Mouse (Mus musculus): ENCODE measurements around the gene Chmp6.

Chmp6 gene

DNA sequence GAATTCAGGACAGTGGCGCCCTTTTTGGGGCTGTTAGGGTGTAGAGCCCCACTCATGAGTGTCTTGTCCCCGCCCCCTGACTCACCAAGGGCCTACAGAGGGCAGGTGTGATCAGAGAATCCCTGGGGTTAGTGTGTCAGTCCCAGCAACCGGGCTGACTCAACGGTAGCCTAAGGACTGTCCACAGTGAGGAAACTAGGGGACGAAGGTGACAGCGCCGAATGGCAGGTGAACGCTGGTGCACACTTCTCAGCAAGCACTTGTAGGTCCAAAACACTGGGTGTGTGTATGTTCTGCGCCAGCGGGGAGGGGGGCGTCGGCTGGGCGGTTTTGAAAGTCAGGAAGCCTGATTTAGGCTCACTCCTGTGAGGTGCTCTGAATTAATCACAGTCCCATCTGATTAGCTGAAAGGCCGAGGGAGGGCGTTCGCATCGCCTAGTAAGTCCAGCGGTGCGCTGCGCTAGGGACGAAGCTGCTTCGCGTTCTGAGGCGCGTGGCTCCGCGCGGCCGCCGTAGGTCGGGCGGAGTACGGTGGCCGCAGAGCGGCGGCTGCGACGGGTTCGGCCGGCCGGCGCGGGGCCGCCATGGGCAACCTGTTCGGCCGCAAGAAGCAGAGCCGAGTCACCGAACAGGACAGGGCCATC lies at the start of gene Chmp6:
Gene Chmp6 (plus strand): TSS at position 151 of the 644 bp plus-strand sequence.
- DNase-seq (ENCODE audit: low spot score) = peak; percentile 94

GRCm38 (mm10) chr11:119866837-119867236 lies 46.4 kb upstream of the Chmp6 start:
- no peak for DNase-seq (ENCODE audit: low spot score)

- DNase-seq (ENCODE audit: low spot score) = no peak
Measured at GRCm38 (mm10) chr11:119868138-119868537, 45.1 kb upstream of the Chmp6 start.

DNA sequence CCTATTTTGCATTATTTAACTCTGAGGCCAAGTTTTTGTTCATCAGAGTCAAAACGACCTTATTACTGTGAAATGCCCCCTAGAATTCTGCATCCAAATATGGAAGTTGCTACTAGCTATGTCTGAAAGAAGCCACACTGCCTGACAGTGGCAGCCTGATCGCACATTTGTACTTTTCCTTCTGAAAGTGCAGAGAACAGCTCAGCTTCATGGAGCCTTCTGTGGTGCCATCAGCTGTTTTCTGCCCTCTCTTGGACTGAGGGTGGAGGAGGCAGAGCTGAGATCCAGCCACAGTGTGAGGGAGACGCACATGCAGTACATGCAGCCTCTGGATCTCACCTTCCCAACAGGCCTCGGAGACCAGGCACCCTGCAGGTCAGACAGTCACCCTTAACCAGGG lies 44.7 kb upstream of the Chmp6 start:
- no peak for DNase-seq (ENCODE audit: low spot score)

DNA sequence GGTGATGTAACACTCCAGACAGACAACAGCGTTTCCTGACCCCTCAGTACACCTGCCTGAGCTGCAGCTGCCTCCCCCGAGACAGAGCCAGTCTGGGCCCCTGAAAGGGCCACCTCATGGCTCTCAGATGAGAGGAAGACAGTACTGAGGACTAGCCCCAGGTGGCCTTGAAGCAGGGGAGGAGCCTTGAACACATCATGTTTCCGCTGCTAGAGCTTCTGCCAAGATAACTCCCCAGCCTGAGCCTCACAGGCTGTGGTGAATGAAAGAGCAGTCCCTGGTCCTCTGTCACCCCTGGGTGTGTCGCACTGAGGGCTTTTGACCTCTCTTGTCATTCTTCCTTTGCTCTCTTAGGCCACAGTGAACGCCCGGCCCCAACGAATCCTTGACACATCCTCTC lies 42.1 kb upstream of the Chmp6 start:
- DNase-seq (ENCODE audit: low spot score) = no peak

DNA sequence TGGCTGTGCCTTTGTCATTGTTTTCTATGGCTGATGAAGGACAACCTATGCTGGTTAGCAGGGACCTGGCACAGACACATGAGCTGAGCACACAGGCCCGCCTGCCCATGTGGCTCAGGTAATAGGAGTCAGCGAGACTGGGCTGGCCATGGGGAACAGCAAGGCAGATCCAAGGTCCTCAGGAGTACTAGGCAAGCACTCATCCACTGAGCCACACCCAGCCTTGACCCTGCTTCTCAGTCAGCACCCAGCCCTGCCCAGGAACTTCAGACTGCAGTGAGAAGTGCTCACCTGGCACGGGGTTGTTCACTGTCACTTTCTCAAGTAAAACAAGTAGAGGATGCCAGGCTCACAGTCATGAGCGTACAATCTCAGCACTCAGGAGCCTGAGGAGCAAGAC lies 39.6 kb upstream of the Chmp6 start:
- DNase-seq (ENCODE audit: low spot score) = no peak

DNA sequence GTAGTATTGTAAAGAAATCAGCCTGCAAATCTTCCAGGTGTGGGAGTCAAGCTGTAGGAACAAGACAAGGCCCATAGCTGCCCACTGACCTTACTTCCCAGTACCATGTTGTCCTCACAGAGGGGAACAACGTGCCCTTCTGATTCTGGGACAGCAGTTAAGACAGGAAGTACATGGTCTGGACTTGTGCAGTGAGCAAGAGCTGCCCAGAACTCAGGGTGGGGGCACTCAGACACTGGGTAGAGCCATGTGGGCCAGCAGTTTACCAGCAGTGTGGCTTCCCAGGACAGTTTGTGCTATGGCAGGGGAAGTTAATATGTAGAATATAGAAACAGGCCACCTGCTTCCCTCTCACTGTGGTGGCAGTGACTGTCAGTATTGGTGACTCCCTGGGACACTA lies 38.4 kb upstream of the Chmp6 start:
- DNase-seq (ENCODE audit: low spot score) = no peak

GRCm38 (mm10) chr11:119875685-119876084 lies 37.6 kb upstream of the Chmp6 start:
- no peak for DNase-seq (ENCODE audit: low spot score)

GRCm38 (mm10) chr11:119877124-119877523 lies 36.1 kb upstream of the Chmp6 start:
- DNase-seq (ENCODE audit: low spot score) = no peak

DNA sequence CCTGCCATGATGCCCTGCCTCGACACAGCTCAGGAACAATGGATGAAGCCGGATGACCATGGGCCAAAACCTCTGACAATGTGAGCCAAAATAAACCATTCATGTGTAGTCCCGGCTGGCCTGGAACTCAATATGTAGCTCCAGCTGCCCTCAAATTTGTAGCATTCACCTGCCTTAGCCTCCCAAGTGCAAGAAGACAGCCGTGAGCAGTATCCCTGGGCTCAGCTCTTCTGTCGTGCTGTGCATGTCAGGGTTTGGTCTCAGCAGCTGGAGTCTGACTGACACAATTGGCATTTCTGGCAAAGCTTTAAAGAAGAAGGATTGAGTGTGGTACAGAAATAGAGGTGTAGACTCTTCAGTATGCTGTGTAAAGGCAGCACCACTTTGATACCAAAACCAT lies 33.7 kb upstream of the Chmp6 start:
- no peak for DNase-seq (ENCODE audit: low spot score)

DNA sequence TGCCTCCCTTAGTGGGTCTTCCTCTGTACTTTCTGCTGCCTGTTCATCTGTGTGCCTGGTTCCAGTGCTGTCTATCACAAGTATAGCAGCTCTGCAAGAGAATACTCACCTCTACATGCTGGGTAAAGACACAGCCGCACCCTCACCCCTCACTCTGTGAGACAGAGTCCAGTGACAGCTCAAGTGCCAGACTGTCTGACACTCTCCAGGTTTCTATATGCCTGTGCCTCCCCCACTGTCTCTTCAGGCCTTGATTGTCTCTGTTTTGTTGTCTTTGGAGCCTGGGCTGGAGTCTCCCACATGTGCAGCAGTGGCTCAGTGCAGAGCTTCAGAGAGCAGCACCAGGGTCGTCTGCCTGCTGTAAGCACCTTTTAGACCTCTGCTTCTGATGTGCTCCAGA lies 29.6 kb upstream of the Chmp6 start:
- no peak for DNase-seq (ENCODE audit: low spot score)

- no peak for DNase-seq (ENCODE audit: low spot score)
Measured at GRCm38 (mm10) chr11:119889966-119890365, 23.3 kb upstream of the Chmp6 start.

GRCm38 (mm10) chr11:119891601-119892215 lies 21.5 kb upstream of the Chmp6 start:
- no peak for DNase-seq (ENCODE audit: low spot score)

GRCm38 (mm10) chr11:119893667-119894236 lies 19.5 kb upstream of the Chmp6 start:
- DNase-seq (ENCODE audit: low spot score) = no peak

DNA sequence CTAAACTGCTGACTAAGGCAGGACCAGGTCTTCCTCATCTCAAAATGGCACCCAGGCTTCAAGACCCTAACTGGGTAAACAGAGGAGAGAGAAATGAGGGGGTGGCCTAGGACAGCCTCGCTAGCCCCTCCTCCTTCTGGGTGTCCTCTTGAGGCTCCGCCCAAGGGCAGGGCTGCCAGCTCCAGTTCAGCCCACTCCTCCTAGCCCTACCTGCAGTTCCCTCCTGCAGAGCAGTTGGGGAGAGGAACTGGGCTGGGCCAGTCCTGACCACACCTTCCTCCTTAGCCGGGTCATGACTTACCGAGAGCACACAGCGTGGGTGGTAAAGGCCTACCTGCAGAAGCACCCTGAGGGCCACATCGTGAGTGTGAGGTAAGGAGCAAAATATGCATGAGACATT lies 18.6 kb upstream of the Chmp6 start:
- no peak for DNase-seq (ENCODE audit: low spot score)

- no peak for DNase-seq (ENCODE audit: low spot score)
Measured at GRCm38 (mm10) chr11:119897041-119897440, 16.2 kb upstream of the Chmp6 start.

DNA sequence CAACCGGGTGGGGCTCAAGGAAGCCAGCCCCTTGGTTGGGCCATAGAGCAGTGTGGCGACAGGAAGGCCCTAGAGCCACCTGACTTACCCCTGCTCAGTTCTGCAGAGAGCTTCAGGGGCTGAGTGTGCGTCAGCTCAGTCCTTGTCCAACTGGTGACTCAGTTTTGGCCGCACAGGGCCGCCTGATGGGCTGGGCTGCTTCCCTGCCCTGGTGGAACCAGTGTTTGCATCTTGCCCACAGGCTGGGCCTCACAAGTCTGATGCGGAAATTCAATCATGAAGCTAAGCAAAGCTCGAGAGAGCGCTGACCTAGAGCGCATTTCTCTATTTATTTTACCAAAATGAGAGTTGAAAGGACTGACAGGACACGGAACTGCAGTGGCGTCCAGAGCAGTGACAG lies 14.3 kb upstream of the Chmp6 start:
- DNase-seq (ENCODE audit: low spot score) = no peak

GRCm38 (mm10) chr11:119901174-119901573 lies 12.1 kb upstream of the Chmp6 start:
- DNase-seq (ENCODE audit: low spot score) = no peak

DNA sequence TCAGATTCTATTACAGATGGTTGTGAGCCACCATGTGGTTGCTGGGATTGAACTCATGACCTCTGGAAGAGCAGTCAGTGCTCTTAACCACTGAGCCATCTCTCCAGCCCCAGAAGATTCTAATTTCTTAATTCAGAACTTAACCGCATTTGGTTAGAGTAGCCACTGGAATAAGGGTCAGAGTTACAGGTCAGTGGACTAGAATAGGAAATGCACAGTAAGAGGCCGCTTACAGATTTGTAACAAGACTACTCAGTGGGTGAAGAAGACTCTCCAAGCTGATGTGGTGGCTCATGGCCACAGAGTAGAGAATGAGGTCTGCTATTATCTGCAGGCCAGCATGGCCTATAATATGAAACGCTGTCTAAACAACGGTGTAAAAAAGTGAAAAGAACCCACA lies 10.3 kb upstream of the Chmp6 start:
- no peak for DNase-seq (ENCODE audit: low spot score)

- DNase-seq (ENCODE audit: low spot score) = no peak
Measured at GRCm38 (mm10) chr11:119904621-119905286, 8.5 kb upstream of the Chmp6 start.

- DNase-seq (ENCODE audit: low spot score) = no peak
Measured at GRCm38 (mm10) chr11:119905794-119906193, 7.4 kb upstream of the Chmp6 start.

DNA sequence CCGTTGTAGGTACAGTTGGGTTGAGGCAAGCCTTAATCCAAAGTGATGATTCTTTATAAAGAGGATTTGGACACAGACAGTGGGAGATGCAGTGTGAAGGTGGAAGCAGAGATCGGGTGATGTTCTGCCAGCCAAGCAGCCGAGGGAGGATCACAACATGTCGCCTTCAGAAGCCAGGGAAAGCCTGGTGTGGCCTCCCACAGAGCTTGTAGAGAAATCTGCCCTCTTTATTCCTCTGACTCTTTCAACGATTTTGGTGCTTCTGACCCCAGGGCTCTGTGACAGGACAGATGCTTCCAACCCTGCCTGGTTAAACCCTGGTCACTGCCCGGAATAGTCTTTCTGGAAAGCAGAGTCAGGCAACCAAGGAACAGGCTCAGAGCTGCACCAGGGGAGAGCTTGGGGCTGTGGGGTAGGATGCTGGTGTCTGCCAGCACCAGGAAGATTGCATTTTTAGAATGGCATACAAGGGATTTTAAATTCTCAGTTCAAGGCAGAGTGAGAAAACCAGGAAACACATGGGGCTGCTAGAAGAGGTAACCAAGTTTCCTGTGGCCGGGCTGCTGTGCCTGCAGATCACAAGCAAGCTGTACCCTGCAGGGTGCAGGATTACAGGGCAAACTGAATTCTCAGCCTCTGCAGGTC lies 6.1 kb upstream of the Chmp6 start:
- no peak for DNase-seq (ENCODE audit: low spot score)

GRCm38 (mm10) chr11:119907711-119908110 lies 5.5 kb upstream of the Chmp6 start:
- no peak for DNase-seq (ENCODE audit: low spot score)
